Mouse (Mus musculus) spleen, adult 2 months (tissue): ENCODE results near the gene 1700069L16Rik. TPM values are rescaled to one million over a fixed set of nuclear protein-coding genes. Genes with fewer than 3 reads are reported as not detected.

ENCODE experiments used
- DNase-seq, 2 experiments: peaks; one replicate each; pipeline versions ENCODE4 v3.0.0 to v3.0.0-alpha.2; 2012 to 2021; ENCODE audit warnings: low spot score in 2 of 2, low read depth in 1 of 2
- H3K27ac ChIP-seq: fragments of 200-500 bp; 2 replicates; pipeline ENCODE4 v1.5.1; 2012; ENCODE audit warnings: low read length, inconsistent platforms; ENCODE audit not compliant: insufficient read depth
- H3K27me3 ChIP-seq: fragments of 200-500 bp; 2 replicates; pipeline ENCODE4 v1.6.1; 2012; ENCODE audit warnings: mild to moderate bottlenecking, moderate library complexity, low read length, inconsistent platforms; ENCODE audit not compliant: control insufficient read depth, insufficient read depth
- H3K36me3 ChIP-seq: fragments of 200-500 bp; 2 replicates; pipeline ENCODE4 v1.6.1; 2012; ENCODE audit warnings: mild to moderate bottlenecking, low read length, inconsistent platforms; ENCODE audit not compliant: control insufficient read depth, insufficient read depth
- H3K4me1 ChIP-seq: fragments of 200-500 bp; 2 replicates; pipeline ENCODE4 v1.6.1; 2011; ENCODE audit warnings: inconsistent platforms; ENCODE audit not compliant: control insufficient read depth, insufficient read depth, insufficient read length
- H3K4me3 ChIP-seq: fragments of 200-500 bp; 2 replicates; pipeline ENCODE4 v1.5.1; 2011; ENCODE audit warnings: mild to moderate bottlenecking, inconsistent platforms; ENCODE audit not compliant: insufficient read depth, insufficient read length; ENCODE audit errors: extremely low read depth
- CTCF ChIP-seq: fragments of 200-500 bp; IDR thresholded peaks from 2 replicates; pipeline ENCODE4 v1.5.1; 2011; ENCODE audit warnings: mild to moderate bottlenecking, inconsistent platforms; ENCODE audit not compliant: insufficient read depth, insufficient read length, insufficient replicate concordance; ENCODE audit errors: extremely low read depth
- POLR2A ChIP-seq: fragments of 200-500 bp; IDR thresholded peaks from 2 replicates; pipeline ENCODE4 v1.6.1; 2011; ENCODE audit warnings: low read depth, low read length, inconsistent platforms
- WGBS: fragments of 180-500 bp; shearing (Covaris S2); methylation state at CpG from one replicate; pipeline ENCODE4 v1.1.7; 2018; 5-methylcytosine and 5-hydroxymethylcytosine counted together
- polyA plus RNA-seq: library from polyadenylated mRNA; depleted of rRNA; stranded (reverse); fragments of >200 nt; gene quantifications from 2 replicates; pipeline ENCODE4 v1.2.3, GENCODE M21; 2012; rRNA removed

The 1700069L16Rik gene
- not detected in 2 replicates for polyA plus RNA-seq

GRCm38 (mm10) chr5:113724446-113724845 lies at the start of gene 1700069L16Rik:
1700069L16Rik (minus strand) TSS chr5:113724772.
- H3K27me3 ChIP-seq: no peaks in the 10 kb centered on the region
- TF ChIP-seq POLR2A: no peak
- TF ChIP-seq CTCF: peak; percentile 82; the same call in 1 of the 2 replicates
- H3K36me3 ChIP-seq: no peaks in the 10 kb centered on the region
- H3K4me1 ChIP-seq: no peaks in the 10 kb centered on the region
- WGBS: 5% methylated on average over 15 of the region's 15 CpGs
- H3K27ac ChIP-seq: no peak within 1 kb of the TSS
- H3K4me3 ChIP-seq: no peak within 1 kb of the TSS
- peak; percentile 33 to 64 for DNase-seq

DNA sequence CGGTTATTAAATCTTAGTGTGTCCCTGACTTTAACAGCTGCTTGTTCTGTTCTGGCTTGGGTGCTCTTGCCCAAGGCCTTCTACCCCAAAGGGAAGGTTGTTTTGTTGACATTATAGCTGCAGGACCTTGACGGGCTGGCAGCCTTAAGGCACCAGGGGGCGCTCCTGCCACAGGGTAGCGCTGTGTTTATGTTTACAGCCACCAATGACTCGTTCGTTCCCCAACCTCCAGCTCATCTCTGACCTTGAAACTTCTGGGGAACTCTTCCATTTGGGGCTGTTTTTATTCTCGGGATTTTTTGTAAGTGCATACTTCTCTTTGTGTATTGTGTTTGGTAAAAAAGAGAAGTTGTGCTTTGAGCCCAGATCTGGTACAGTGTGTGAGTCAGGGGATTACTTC lies 49.1 kb upstream of the 1700069L16Rik start:
- peak; percentile 72 to 85 for DNase-seq
- H3K27me3 ChIP-seq: no peaks in the 10 kb centered on the region
- peak overlapping the region; percentile 75 for H3K4me3 ChIP-seq
- TF ChIP-seq CTCF (peak; percentile 99), POLR2A (no peak)
- H3K27ac ChIP-seq: no peak overlapping the region; the same call in 1 of the 2 replicates
- H3K36me3 ChIP-seq: peaks cover 10% of the 10 kb centered on the region; the same call in 1 of the 2 replicates
- WGBS: 0% methylated on average over 7 of the region's 7 CpGs
- peaks cover 16% of the 10 kb centered on the region; the same call in 1 of the 2 replicates for H3K4me1 ChIP-seq

GRCm38 (mm10) chr5:113772905-113773519 lies 48.4 kb upstream of the 1700069L16Rik start:
- no peaks in the 10 kb centered on the region for H3K27me3 ChIP-seq
- peaks cover 16% of the 10 kb centered on the region; the same call in 1 of the 2 replicates for H3K4me1 ChIP-seq
- peak overlapping the region; percentile 54 for H3K27ac ChIP-seq
- peaks cover 10% of the 10 kb centered on the region; the same call in 1 of the 2 replicates for H3K36me3 ChIP-seq
- H3K4me3 ChIP-seq: peak overlapping the region; percentile 75
- under 1% methylated on average over 38 of the region's 38 CpGs for WGBS
- no peak for DNase-seq
- TF ChIP-seq CTCF: no peak
- no peak for TF ChIP-seq POLR2A

GRCm38 (mm10) chr5:113772450-113772895 lies 47.9 kb upstream of the 1700069L16Rik start, which contains the start of the genes Sart3 and Iscu:
Sart3 (minus strand) TSS chr5:113772510.
Iscu (plus strand) TSS chr5:113772748.
- WGBS: under 1% methylated on average over 49 of the region's 49 CpGs

GRCm38 (mm10) chr5:113771213-113772162 lies 46.9 kb upstream of the 1700069L16Rik start:
- Histone ChIP-seq H3K27me3 (no peaks in the 10 kb centered on the region), H3K4me3 (peak overlapping the region; percentile 99), H3K36me3 (peaks cover 12% of the 10 kb centered on the region; the same call in 1 of the 2 replicates), H3K4me1 (peaks cover 10% of the 10 kb centered on the region; the same call in 1 of the 2 replicates), H3K27ac (peak overlapping the region; percentile 99)
- under 1% methylated on average over 97 of the region's 97 CpGs for WGBS
- peak; percentile 83 to 87 for DNase-seq
- no peak for TF ChIP-seq CTCF
- TF ChIP-seq POLR2A: peak; percentile 66

More at GRCm38 (mm10) chr5:113772450-113772895, 47.9 kb upstream of the 1700069L16Rik start, which contains the start of the genes Sart3 and Iscu:
- DNase-seq: peak; percentile 91 to 95
- Histone ChIP-seq H3K36me3 (peaks cover 11% of the 10 kb centered on the region; the same call in 1 of the 2 replicates), H3K4me3 (peak within 1 kb of the TSS; percentile 99), H3K27ac (peak within 1 kb of the TSS; percentile 99), H3K4me1 (peaks cover 14% of the 10 kb centered on the region; the same call in 1 of the 2 replicates), H3K27me3 (no peaks in the 10 kb centered on the region)
- TF ChIP-seq CTCF: no peak
- TF ChIP-seq POLR2A: peak; percentile 35; the same call in 1 of the 2 replicates

DNA sequence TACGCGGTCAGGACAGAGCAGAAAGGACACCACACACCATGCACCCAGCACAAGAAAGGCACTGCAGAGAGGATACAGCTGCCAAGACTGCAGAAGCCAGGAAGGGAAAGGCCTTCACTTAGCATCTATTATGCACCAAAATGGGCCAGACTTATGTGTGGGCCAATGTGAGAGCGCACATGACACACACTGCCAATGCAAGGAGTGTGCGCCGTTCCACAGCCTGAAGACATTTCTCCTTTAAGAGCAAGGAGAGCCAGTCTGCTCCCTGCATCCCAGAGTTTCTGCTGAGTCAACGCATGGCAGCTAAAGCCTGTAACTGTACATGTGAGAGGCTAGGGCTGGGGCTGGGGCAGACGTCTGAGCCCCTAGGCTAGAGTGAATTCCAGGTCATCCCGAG lies 44.2 kb upstream of the 1700069L16Rik start:
- Histone ChIP-seq H3K4me1 (no peaks in the 10 kb centered on the region; the same call in 1 of the 2 replicates), H3K27me3 (no peaks in the 10 kb centered on the region), H3K4me3 (no peak overlapping the region), H3K27ac (no peak overlapping the region), H3K36me3 (peaks cover 5% of the 10 kb centered on the region; the same call in 1 of the 2 replicates)
- no peak for TF ChIP-seq CTCF
- no peak for TF ChIP-seq POLR2A
- 96% methylated on average over 8 of the region's 8 CpGs for WGBS
- DNase-seq: no peak
